Mouse (Mus musculus) CH12.LX (cell line): ENCODE results near the gene Nxnl2.

Experiments used
- BHLHE40 ChIP-seq: IDR thresholded peaks from 2 replicates; pipeline ENCODE4 v1.6.1; 2011; ENCODE audit warnings: mild to moderate bottlenecking, low read depth, low read length, improper control_type of control experiment
- CTCF ChIP-seq, 2 experiments: IDR thresholded peaks in 1 of 2; conservative IDR thresholded peaks in 1 of 2; 2 replicates each; pipeline ENCODE4 v1.5.1; 2011 to 2012; ENCODE audit warnings: low read depth in 2 of 2, low read length in 2 of 2, improper control_type of control experiment in 1 of 2, inconsistent platforms in 1 of 2, mild to moderate bottlenecking in 1 of 2, moderate library complexity in 1 of 2
- EP300 ChIP-seq: IDR thresholded peaks from 2 replicates; pipeline ENCODE4 v1.6.1; 2011; ENCODE audit warnings: low read length, improper control_type of control experiment
- TCF12 ChIP-seq: IDR thresholded peaks from 2 replicates; pipeline ENCODE4 v1.6.1; 2014; ENCODE audit warnings: low read depth, mild to moderate bottlenecking, inconsistent platforms, low read length, improper control_type of control experiment
- ZNF384 ChIP-seq: IDR thresholded peaks from 2 replicates; pipeline ENCODE4 v1.6.1; 2012; ENCODE audit warnings: low read depth, low read length, improper control_type of control experiment, inconsistent platforms

GRCm38 (mm10) chr13:51127906-51128305, 42.9 kb upstream of the Nxnl2 start:
- no peak for TF ChIP-seq ZNF384
- no peak for TF ChIP-seq CTCF (conservative IDR thresholded peaks at IDR 0.05 in 1 of 2, IDR thresholded peaks at IDR 0.05 in 1 of 2; ENCODE audit: low read depth in 2 of 2, low read length in 2 of 2)
- no peak for TF ChIP-seq BHLHE40
- no peak for TF ChIP-seq TCF12
- TF ChIP-seq EP300 = no peak
